Mouse (Mus musculus) spleen, embryonic (tissue): ENCODE measurements around the gene Dnajc25.

ENCODE experiments used
- CTCF ChIA-PET: fragments of 350-600 bp; sonication (Branson Sonifier 250); formaldehyde crosslinking; loops from one replicate; lab custom pipeline; 2022; lab: Charles Lee

Gene Dnajc25

DNA sequence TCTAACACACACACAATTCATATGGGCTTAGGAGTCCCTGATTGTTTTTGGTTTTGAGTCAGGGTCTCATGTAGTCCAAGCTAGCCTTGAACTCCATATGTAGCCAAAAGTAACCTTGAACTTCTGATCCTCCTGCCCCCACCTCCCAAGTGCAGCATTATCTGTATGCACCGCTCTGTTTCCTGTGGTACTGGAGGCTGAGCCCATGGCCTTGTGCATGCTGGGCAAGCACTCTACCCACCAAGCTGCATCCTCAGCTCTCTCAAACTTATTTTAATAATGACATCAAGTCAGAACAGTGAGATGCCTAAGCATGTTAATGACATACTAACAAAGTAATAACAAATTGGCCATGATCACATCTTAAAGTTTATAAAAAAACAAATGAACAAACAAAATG, 56.2 kb downstream of the Dnajc25 start:
- CTCF ChIA-PET, result no interaction called here

DNA sequence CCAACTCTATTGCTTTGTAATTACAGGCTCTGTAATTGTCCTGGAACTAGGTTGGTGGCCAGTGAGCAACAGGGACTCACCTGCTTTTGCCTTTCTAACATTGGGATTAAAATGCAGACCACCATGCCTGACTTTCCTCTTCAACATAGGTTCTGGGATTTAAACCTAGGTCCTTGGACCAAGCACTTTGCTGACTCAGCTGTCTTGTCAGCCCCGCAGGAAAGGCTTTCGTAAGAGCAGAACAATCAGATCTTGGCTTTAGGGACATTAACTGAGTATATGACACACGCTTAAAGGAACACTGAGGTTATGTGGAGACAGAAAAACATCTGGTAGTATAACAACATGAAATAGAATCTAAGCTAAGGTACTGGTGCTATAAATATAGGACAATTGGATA, 63.1 kb downstream of the Dnajc25 start:
- CTCF ChIA-PET, result no interaction called here

DNA sequence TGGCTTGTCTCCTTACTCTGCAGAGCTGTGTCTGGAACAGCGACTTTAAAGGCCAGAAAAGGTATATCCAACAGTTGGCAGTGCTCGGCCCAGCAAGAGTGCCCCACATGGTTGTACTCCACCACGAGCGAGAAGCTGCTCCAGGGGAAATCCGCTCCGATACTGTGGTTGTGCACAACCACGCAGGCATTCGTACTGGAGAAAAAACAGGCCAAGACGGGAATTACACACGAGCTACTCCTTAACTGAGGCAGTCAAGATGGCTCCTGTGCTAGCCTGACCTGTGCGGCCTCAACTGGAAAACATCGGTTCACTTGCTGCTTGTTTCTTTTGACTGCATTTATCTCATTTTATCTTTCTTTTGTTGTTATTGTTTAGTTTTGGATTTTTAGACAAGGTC, 67.7 kb downstream of the Dnajc25 start:
- CTCF ChIA-PET, result no interaction called here

DNA sequence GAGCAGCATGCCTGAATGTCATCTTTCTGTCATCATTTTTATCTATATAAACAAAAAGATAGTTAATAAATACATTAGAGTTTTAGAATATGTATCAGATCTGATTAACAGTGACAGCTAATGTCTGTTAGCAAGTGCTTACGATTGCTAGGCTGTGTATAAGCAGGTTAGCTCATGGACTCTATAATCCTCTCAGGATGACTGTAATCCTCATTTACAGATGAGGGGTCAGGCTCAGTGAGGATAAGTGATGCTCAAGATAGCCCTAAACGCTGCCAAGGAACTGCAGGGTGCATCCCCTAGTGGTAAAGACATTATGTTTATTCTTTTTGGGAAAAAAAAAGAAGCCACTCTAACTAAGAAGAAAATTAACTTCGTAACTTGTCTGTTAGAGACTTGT, 74.4 kb downstream of the Dnajc25 start:
- CTCF ChIA-PET, result no interaction called here
